Mouse (Mus musculus) ES-E14 (cell line): ENCODE results near the gene Cux1.

Experiments used
- CHD2 ChIP-seq: IDR thresholded peaks from 2 replicates; pipeline ENCODE4 v1.6.1; 2014; ENCODE audit warnings: mild to moderate bottlenecking, low read depth, low read length, inconsistent platforms
- HCFC1 ChIP-seq: IDR thresholded peaks from 2 replicates; pipeline ENCODE4 v1.6.1; 2012; ENCODE audit warnings: low read length, inconsistent platforms, borderline replicate concordance; ENCODE audit not compliant: insufficient read depth
- MAFK ChIP-seq: IDR thresholded peaks from 2 replicates; pipeline ENCODE4 v1.6.1; 2014; ENCODE audit warnings: mild to moderate bottlenecking, low read depth, low read length, inconsistent platforms; ENCODE audit not compliant: insufficient read depth
- ZC3H11A ChIP-seq: IDR thresholded peaks from 2 replicates; pipeline ENCODE4 v1.6.1; 2012; ENCODE audit warnings: low read depth, mild to moderate bottlenecking, inconsistent platforms, low read length, borderline replicate concordance

DNA sequence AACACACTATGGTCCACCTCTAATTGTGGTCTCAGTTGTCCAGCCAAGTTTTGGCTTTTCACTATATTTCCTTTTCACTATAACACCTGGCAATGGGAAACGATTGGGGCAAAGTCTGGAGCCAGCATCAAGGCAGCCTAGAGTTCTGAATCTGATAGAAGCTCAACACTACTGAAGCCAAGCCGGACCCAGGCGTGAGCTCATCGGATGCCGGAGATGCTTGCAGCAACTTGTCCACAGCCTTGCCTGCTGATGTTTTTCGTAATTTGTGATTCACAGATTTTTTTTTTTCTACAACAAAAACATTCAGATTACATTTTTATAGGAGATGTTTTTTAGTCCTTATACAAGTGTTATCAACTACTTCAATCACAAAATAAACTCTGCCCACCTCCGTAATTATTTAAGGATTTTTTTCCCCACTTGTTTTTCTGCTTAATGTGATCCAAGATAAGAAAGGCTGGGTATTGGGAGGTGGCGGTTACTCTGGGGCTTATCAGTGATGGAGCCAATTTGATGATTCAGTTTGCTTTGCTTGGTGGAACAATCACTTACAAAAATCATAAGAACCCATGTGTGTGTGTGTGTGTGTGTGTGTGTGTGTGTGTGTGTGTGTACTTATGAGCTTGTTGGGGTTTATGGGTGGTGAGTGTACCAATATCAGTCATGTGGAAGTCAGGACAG lies 24.7 kb upstream of the Cux1 start:
- no peak for TF ChIP-seq CHD2
- no peak for TF ChIP-seq HCFC1
- no peak for TF ChIP-seq ZC3H11A
- no peak for TF ChIP-seq MAFK
